In genomic region chr9:32344051-32344450, GRCm38 (mm10) we compare ENCODE assay signal across 9 mouse cellular contexts. TPM values are rescaled to one million over a fixed set of nuclear protein-coding genes. Genes with fewer than 3 reads are reported as not detected.
A peak's percentile ranks its signal among the peaks of the same experiment; 100 is the strongest.
DNase-seq lines count a peak whose midpoint lies in the region; ATAC-seq and TF ChIP-seq lines count a peak whose summit lies in the region.
"Had no signal": no experiment of that assay in that cellular context is flagged by ENCODE, and none has a peak within 500 bp of the region (broad histone marks: within the 10 kb centered on the region; RNA-seq: fewer than 3 reads in every experiment).

Gene Kcnj5 (minus strand): TSS chr9:32344350.

- H3K4me3 ChIP-seq in layer of hippocampus, adult 2 months, result peak within 1 kb of the TSS; percentile 27
- peak within 1 kb of the TSS; percentile 29 for H3K4me3 ChIP-seq in neural tube, embryonic 11.5 days (ENCODE audit: low read depth, low read length)

- peaks cover 7% of the 10 kb centered on the region for H3K4me1 ChIP-seq in neural tube, embryonic 11.5 days (ENCODE audit: control insufficient read depth, insufficient read depth, low read length)

- H3K36me3 ChIP-seq in neural tube, embryonic 11.5 days (ENCODE audit: control insufficient read depth, insufficient read depth, low read length), result no peaks in the 10 kb centered on the region

- H3K9me3 ChIP-seq in neural tube, embryonic 11.5 days (ENCODE audit: control insufficient read depth, low read length), result no peaks in the 10 kb centered on the region

- WGBS in neural tube, embryonic 11.5 days, result 0% methylated on average over 20 of the region's 20 CpGs

- peak within 1 kb of the TSS; percentile 52 for H3K4me2 ChIP-seq in neural tube, embryonic 11.5 days (ENCODE audit: low read depth)

- TF ChIP-seq CTCF in layer of hippocampus, adult 2 months (conservative IDR thresholded peaks at IDR 0.05), result no peak

- H3K27ac ChIP-seq in layer of hippocampus, adult 2 months, result no peak within 1 kb of the TSS
- H3K27ac ChIP-seq in neural tube, embryonic 11.5 days (ENCODE audit: low read depth, low read length), result no peak within 1 kb of the TSS
- H3K27ac ChIP-seq: macrophage had no signal

- H3K27me3 ChIP-seq in neural tube, embryonic 11.5 days (ENCODE audit: control insufficient read depth, insufficient read depth, low read length), result peaks cover 40% of the 10 kb centered on the region

- no peak for DNase-seq in layer of hippocampus, adult 2 months (ENCODE audit: low spot score in 2 of 2)
- no peak for DNase-seq in layer of hippocampus, adult 9-10 months (ENCODE audit: low spot score)
- peak; percentile 11 for DNase-seq in kidney, postnatal 14 days
- peak; percentile 28 for DNase-seq in neural tube, embryonic 11.5 days (ENCODE audit: low spot score)
- DNase-seq in thymus, postnatal 0 days (ENCODE audit: low spot score), result no peak
- no peak for DNase-seq in layer of hippocampus, adult 11-12 months (ENCODE audit: low spot score)
- DNase-seq in urinary bladder, adult 2 months (ENCODE audit: low spot score), result no peak

- peak; percentile 9; the same call in 1 of the 2 replicates for ATAC-seq in granulocyte monocyte progenitor cell, adult 5-6 weeks (replicated peaks; ENCODE audit: poor library complexity, severe bottlenecking)
- ATAC-seq in neural tube, embryonic 11.5 days (ENCODE audit: insufficient read depth, low FRiP score, low TSS enrichment), result no peak

- peak within 1 kb of the TSS; percentile 41 for H3K9ac ChIP-seq in neural tube, embryonic 11.5 days (ENCODE audit: low read length)

RNA-seq across cellular contexts. Expression of gene Kcnj5, which starts in this region (rescaled TPM):
- total RNA-seq in layer of hippocampus, adult 2 months (2021), result under 1 TPM; 0.25 to 0.36 TPM
- not detected in 2 replicates for total RNA-seq in granulocyte monocyte progenitor cell, adult 5-6 weeks (2014; fragmentation: Nextera tagmentation)
- total RNA-seq in granulocyte monocyte progenitor cell, adult 5-6 weeks (2017), result 0.15 and 0.26 TPM in 2 replicates
- polyA plus RNA-seq in neural tube, embryonic 11.5 days (2014; fragmentation: Nextera tagmentation; extraction: Ambion mirVana), result 0.28 and 0.46 TPM in 2 replicates
- polyA plus RNA-seq in thymus, postnatal 0 days (2015; fragmentation: Nextera tagmentation; extraction: Ambion mirVana), result 0.06 TPM in 1 of 2 replicates, not detected in the other
- 0.26 and 0.44 TPM in 2 replicates for polyA plus RNA-seq in urinary bladder, adult 2 months (2012; rRNA removed)

Comparison
In these comparisons a context has a peak if more than half of its experiments do, and no peak if none do; other contexts are left out.
1. Peak in ATAC-seq in granulocyte monocyte progenitor cell, adult 5-6 weeks; RNA of the gene not detected or under 1 TPM.
2. Peak in DNase-seq, H3K4me3 ChIP-seq, H3K9ac ChIP-seq and H3K4me2 ChIP-seq in neural tube, embryonic 11.5 days; RNA of the gene not detected or under 1 TPM.